Mouse (Mus musculus) hindbrain, embryonic 10.5 days (tissue): ENCODE results near the gene Elp1. TPM values are rescaled to one million over a fixed set of nuclear protein-coding genes. Genes with fewer than 3 reads are reported as not detected.

Experiments used
- DNase-seq: peaks from one replicate; pipeline ENCODE4 v3.0.0-alpha.2; 2017; ENCODE audit warnings: low spot score
- H3K27ac ChIP-seq: fragments of 300-500 bp; sonication (generic); 2 replicates; pipeline ENCODE4 v1.5.1; 2016; ENCODE audit warnings: mild to moderate bottlenecking, moderate library complexity
- H3K27me3 ChIP-seq: fragments of 300-500 bp; sonication (generic); 2 replicates; pipeline ENCODE4 v1.6.1; 2016; ENCODE audit warnings: mild to moderate bottlenecking; ENCODE audit not compliant: poor library complexity, insufficient read depth, severe bottlenecking
- H3K36me3 ChIP-seq: fragments of 300-500 bp; sonication (generic); 2 replicates; pipeline ENCODE4 v1.6.1; 2016; ENCODE audit warnings: mild to moderate bottlenecking, moderate library complexity
- H3K4me1 ChIP-seq: fragments of 300-500 bp; sonication (generic); replicated peaks from 2 replicates; pipeline ENCODE4 v1.6.1; 2016; ENCODE audit warnings: mild to moderate bottlenecking
- H3K4me3 ChIP-seq: fragments of 300-500 bp; sonication (generic); 2 replicates; pipeline ENCODE4 v1.5.1; 2016; ENCODE audit warnings: mild to moderate bottlenecking, moderate library complexity
- H3K9me3 ChIP-seq: fragments of 300-500 bp; sonication (generic); 2 replicates; pipeline ENCODE4 v1.6.1; 2016; ENCODE audit warnings: mild to moderate bottlenecking, moderate library complexity
- WGBS: fragments of 180-500 bp; shearing (Covaris S2); methylation state at CpG from one replicate; pipeline ENCODE4 v1.1.7; 2016; 5-methylcytosine and 5-hydroxymethylcytosine counted together
- polyA plus RNA-seq: library from polyadenylated mRNA; unstranded; fragments of >200 nt; fragmentation: Nextera tagmentation; extraction: Ambion mirVana; gene quantifications from 2 replicates; pipeline ENCODE4 v1.2.1, GENCODE M21; 2016

The Elp1 gene
- polyA plus RNA-seq, 1 experiment from 2014 or later, result 76.2 TPM

DNA sequence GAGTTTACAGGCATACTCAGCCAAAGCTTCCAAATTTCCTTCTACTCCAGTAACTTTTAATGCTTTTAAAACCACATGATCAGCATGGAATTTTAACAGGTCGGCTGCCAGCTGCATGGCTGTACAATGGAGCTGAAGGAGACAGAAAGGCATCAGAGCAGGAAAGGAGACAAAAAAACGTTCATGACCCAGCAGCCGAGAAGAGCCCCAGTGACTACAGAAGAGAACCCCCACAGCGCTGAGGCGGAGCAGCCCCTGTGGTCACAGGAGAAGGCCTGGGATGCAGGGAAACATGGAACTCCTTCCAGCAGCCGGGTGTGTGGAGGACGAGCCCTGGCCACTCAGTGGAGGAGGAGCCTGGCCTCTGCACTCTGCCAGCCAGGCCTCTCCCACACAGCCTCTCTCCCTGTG, 27.4 kb upstream of the Elp1 start:
- Histone ChIP-seq H3K4me1 (peaks cover 12% of the 10 kb centered on the region), H3K9me3 (no peaks in the 10 kb centered on the region), H3K27ac (peak overlapping the region; percentile 59; the same call in 1 of the 2 replicates), H3K36me3 (peaks cover 71% of the 10 kb centered on the region), H3K4me3 (no peak overlapping the region), H3K27me3 (no peaks in the 10 kb centered on the region)
- 64% methylated on average over 7 of the region's 7 CpGs for WGBS
- no peak for DNase-seq

DNA sequence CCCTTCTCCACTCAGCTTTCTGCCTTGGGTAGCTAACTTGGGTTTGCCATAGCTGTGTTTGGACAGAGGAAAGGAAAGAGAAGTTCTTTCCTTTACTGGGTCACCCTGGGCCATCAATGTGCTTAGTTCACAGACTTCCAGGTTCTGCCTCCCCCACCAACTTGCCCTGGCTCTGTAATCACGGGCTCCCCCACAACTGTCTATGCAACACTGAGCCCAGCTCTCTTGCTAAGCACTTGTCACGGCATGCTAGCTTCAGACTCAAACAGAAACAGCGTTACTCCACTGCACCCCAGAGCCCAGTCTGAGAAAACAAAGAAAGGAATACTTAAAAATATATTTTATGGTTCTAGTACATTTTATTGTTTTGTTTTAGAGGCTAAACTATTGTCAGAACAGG, 26.8 kb upstream of the Elp1 start:
- H3K27me3 ChIP-seq, result no peaks in the 10 kb centered on the region
- H3K4me1 ChIP-seq, result peaks cover 12% of the 10 kb centered on the region
- no peak overlapping the region for H3K27ac ChIP-seq
- DNase-seq, result no peak
- WGBS, result 89% methylated on average over 3 of the region's 3 CpGs
- H3K9me3 ChIP-seq, result no peaks in the 10 kb centered on the region
- H3K36me3 ChIP-seq, result peaks cover 71% of the 10 kb centered on the region
- H3K4me3 ChIP-seq, result no peak overlapping the region

DNA sequence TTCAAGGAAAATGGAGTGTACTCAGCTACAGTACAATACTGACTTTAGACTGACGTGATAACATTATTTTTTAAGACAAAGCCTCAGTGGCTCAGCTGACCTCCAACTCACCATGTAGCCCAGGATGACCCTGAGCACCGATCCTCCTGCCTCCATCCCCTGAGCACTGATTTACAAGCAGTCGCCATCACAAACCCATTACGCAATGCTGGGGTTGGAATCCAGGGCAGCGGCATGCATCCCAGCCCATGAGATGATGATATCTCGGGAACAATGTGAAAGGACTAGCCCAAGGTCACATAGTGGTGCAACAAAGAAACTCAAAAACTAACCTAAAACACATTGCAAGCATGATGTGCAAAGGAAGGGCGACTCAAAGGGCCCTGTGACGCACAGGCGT, 22.1 kb upstream of the Elp1 start:
- peaks cover 51% of the 10 kb centered on the region for H3K36me3 ChIP-seq
- 93% methylated on average over 9 of the region's 9 CpGs for WGBS

DNA sequence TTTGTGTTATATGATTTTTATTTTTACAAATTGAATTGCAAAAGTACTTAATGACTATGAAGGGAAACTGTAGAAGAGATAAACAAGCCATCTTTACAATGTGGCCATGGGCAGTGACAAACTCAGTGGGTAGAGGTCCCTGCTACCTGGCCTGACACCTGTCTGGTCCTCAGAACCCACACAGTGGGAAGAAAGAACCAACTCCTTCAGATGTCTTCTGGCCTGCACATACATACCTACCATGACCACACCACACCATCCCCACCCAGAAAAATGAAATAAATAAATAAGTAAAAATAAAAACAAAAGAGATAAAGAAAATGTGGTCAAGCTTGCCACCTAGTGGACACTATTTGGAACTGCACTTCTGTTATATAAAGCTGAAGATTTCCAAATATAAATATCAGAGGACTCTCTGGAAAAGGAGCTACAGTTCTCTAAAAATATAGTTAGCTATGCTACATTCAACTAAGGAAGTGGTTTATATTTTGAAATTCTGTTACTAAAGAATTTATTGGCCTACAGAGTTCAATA, 18.0 kb upstream of the Elp1 start:
- no peaks in the 10 kb centered on the region for H3K4me1 ChIP-seq
- no peak overlapping the region for H3K4me3 ChIP-seq
- H3K27ac ChIP-seq, result no peak overlapping the region
- no peaks in the 10 kb centered on the region for H3K27me3 ChIP-seq
- no peak for DNase-seq
- no peaks in the 10 kb centered on the region for H3K9me3 ChIP-seq
- H3K36me3 ChIP-seq, result peaks cover 37% of the 10 kb centered on the region

More for the DNA sequence above, 22.1 kb upstream of the Elp1 start:
- no peak overlapping the region for H3K27ac ChIP-seq
- no peaks in the 10 kb centered on the region for H3K27me3 ChIP-seq
- no peaks in the 10 kb centered on the region for H3K4me1 ChIP-seq
- no peak overlapping the region for H3K4me3 ChIP-seq
- no peak for DNase-seq
- no peaks in the 10 kb centered on the region for H3K9me3 ChIP-seq

DNA sequence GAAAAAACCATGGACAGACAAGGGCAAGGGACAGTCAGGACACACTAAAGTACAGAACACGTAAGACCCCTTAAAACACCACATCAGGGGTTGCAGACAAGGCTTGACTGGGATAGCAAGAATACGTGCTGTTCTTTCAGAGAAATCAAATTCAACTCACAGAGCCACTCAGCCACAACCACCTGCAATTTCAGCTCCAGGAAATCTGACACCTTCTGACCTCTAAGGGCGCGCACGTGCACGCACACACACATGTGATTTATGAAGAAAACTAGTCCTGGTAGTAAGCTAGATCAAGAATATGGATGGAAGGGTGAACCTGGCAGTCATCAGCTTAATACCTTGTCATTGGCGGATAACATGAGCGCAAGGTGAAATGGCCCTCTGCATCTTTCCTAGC, 13.0 kb upstream of the Elp1 start:
- 86% methylated on average over 8 of the region's 8 CpGs for WGBS
- H3K27me3 ChIP-seq, result no peaks in the 10 kb centered on the region
- H3K9me3 ChIP-seq, result no peaks in the 10 kb centered on the region
- no peak for DNase-seq
- H3K4me1 ChIP-seq, result no peaks in the 10 kb centered on the region; the same call in 1 of the 2 replicates
- no peak overlapping the region for H3K4me3 ChIP-seq
- H3K36me3 ChIP-seq, result peaks cover 35% of the 10 kb centered on the region
- H3K27ac ChIP-seq, result no peak overlapping the region

DNA sequence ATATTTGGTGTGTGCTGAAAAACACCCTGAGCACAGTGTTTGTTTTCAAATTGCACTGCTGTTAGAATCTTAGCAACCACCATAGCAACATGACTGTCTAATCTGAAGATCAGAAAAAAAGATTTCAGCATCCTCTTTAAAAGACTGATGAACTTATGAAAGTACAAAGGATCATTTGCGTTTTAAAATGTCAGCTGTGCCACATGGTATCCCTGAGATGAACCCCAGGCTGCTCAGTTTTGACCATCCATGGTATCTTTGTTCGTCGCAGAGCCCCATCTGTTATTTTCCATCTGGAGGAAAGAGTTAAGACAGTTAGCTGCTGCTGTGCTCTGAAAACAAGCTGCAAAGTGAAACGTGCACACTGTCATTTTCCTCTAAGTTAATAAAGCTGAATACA, 10.0 kb upstream of the Elp1 start:
- Histone ChIP-seq H3K27me3 (no peaks in the 10 kb centered on the region), H3K4me1 (no peaks in the 10 kb centered on the region; the same call in 1 of the 2 replicates), H3K4me3 (no peak overlapping the region), H3K27ac (no peak overlapping the region), H3K9me3 (no peaks in the 10 kb centered on the region), H3K36me3 (peaks cover 47% of the 10 kb centered on the region)
- whole genome bisulfite sequencing, result 89% methylated on average over 4 of the region's 4 CpGs
- DNase-seq, result no peak

DNA sequence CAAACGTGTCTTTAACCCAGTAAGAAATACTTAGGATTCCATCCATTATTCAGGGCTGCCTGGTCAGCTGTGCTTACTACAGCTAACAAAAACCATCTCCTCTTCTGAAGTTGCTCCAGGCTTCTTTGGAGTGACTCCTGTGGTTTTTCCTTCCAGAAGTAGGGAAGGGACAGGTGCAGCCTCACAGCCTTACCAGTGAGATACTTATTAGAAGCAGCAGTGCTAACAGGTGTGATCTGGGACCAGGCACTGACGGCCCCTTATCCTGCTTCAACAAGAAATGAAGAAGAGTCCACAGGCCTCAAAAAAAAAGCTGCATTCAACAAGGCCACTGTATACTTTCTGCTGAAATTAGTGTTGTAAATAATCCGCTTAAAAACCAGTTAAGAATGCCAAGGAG, 9.5 kb upstream of the Elp1 start:
- DNase-seq, result no peak
- Histone ChIP-seq H3K27me3 (no peaks in the 10 kb centered on the region), H3K4me1 (no peaks in the 10 kb centered on the region; the same call in 1 of the 2 replicates), H3K9me3 (no peaks in the 10 kb centered on the region), H3K36me3 (peaks cover 47% of the 10 kb centered on the region), H3K27ac (no peak overlapping the region), H3K4me3 (no peak overlapping the region)
- 70% methylated on average over 3 of the region's 3 CpGs for WGBS

DNA sequence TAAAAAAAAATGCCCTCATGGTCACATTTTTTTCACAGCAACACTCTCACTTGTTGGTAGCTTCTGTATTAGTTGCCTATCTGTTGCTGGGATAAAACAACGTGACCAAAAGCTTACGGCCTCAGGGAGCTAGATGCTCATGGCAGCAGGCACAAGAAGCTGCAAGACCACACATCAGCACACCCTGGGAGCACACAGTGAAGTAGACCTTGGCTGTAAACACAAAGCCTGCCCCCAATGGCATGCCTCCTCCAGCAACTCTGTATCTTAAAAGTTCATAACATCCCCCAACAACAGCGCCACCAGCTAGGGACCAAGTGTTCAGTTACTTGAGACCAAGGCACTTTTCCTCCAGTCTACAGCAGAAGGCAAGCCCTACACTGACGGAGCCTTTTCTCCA, 6.9 kb upstream of the Elp1 start:
- Histone ChIP-seq H3K4me1 (peaks cover 3% of the 10 kb centered on the region; the same call in 1 of the 2 replicates), H3K36me3 (peaks cover 63% of the 10 kb centered on the region), H3K9me3 (no peaks in the 10 kb centered on the region), H3K27me3 (no peaks in the 10 kb centered on the region), H3K4me3 (no peak overlapping the region), H3K27ac (no peak overlapping the region)
- WGBS, result 80% methylated on average over 4 of the region's 4 CpGs
- DNase-seq, result no peak

DNA sequence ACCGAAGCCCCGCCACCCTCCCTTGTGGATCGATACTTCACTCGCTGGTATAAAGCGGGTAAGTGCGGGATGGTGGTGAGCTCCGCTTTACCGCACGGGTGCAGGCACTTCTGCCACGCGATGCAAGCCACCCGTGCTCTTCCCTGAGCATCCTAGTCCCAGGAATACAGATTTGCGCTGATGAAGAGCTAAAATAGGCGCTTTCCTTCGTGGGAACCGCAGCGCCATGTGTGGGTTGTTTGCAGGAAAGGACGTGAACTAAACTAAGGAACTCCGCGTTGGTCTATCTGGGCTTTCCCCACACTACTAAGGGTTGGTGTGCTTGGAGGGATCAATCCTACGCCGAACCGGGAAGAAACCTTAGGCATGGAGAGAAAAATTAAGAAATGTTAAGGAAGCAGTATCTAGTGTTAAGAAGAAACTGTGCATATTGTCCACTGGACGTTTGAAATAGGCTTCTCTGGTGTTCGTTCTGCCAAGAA, 579 bp upstream of the Elp1 start:
- Histone ChIP-seq H3K27me3 (no peaks in the 10 kb centered on the region), H3K27ac (peak overlapping the region; percentile 95), H3K4me1 (peaks cover 31% of the 10 kb centered on the region), H3K4me3 (peak overlapping the region; percentile 99), H3K36me3 (peaks cover 67% of the 10 kb centered on the region), H3K9me3 (no peaks in the 10 kb centered on the region)
- no peak for DNase-seq
- WGBS, result 3% methylated on average over 25 of the region's 25 CpGs

DNA sequence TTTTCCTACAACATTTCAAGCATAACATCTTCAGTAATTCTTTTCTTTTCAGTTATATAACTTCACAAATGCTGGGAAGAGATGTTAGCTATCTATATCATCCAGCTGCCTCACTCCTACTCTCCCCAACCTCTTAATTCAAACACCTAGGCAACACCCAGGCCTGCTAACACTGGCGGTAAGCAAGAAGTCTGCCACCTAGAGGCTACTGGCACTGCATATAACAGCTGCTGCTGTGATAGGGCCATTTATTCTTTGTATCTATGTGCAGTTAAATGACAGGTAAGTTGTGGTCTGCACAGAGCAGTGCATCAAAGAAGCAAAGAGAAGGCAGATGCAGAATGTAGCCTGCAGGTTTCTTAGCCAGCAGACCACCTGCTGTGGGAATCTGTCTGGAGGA, 10.8 kb downstream of the Elp1 start:
- no peak overlapping the region for H3K4me3 ChIP-seq
- H3K9me3 ChIP-seq, result no peaks in the 10 kb centered on the region
- peaks cover 94% of the 10 kb centered on the region for H3K36me3 ChIP-seq
- WGBS, result 51% methylated on average over 1 of the region's 1 CpGs
- H3K27ac ChIP-seq, result no peak overlapping the region
- H3K4me1 ChIP-seq, result no peaks in the 10 kb centered on the region
- no peaks in the 10 kb centered on the region for H3K27me3 ChIP-seq
- no peak for DNase-seq

DNA sequence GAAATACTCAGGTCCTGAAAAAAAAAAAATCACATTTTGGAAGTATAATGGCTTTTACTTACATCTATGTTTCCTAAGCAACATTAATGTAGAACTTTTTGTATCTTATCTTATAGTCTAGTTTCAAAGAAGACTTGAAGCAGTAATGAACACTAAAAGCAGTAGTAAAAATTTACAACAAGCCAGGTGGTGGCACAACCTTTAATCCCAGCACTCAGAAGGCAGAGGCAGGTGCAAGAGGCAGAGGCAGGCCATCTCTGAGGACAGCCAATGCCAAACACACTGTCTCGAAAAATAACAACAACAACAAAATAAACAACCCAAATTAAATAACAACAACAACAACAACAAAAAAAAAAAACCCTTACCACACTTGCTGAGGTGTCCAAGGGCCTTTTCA, 31.1 kb downstream of the Elp1 start:
- H3K36me3 ChIP-seq, result peaks cover 100% of the 10 kb centered on the region
- H3K9me3 ChIP-seq, result no peaks in the 10 kb centered on the region
- no peak overlapping the region for H3K27ac ChIP-seq
- H3K4me1 ChIP-seq, result no peaks in the 10 kb centered on the region
- no peak for DNase-seq
- H3K4me3 ChIP-seq, result no peak overlapping the region
- no peaks in the 10 kb centered on the region for H3K27me3 ChIP-seq
- 81% methylated on average over 1 of the region's 1 CpGs for WGBS

DNA sequence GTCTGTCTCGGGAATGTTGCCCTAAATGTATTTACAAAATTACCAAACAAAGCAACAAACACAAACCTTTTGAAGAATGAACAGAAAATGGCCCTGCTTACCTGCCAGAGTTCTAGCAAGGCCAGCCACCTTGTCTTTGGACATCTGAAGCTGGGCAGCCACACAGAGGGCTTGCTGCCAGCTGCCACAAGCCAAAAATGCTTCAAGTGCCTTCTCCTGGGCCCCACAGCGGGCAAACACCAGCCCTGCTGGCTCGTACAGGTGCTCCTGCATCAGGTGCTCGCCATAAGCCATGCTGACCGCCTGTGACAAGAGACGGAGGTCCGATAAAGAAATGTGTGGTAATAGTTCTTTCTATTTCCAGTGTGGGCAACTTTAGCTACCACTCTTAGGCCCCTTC, 33.2 kb downstream of the Elp1 start:
- Histone ChIP-seq H3K4me3 (no peak overlapping the region), H3K9me3 (no peaks in the 10 kb centered on the region), H3K27ac (no peak overlapping the region), H3K27me3 (no peaks in the 10 kb centered on the region), H3K4me1 (no peaks in the 10 kb centered on the region), H3K36me3 (peaks cover 100% of the 10 kb centered on the region)
- DNase-seq, result no peak
- 93% methylated on average over 7 of the region's 7 CpGs for WGBS

DNA sequence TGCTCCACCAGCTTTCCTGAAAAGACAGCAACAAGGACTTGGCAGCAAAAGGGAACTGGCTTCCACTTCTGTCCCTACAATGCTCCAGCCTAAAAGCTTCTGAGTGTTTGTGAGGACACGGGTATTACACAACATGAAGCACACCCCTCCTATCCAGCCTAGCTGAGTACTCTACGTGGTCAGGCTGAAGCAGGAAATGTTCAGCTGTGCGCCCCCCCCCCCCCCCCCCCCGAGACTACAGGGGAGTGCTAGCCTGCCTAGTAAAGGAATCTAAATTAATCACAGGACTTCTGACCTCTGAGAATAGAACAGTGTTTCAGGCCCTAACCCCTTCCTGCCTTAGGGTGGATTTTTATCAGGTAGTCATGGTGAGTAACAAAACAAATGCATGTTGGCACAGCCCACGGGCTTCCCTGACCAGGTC, 34.3 kb downstream of the Elp1 start:
- Histone ChIP-seq H3K9me3 (no peaks in the 10 kb centered on the region), H3K4me1 (no peaks in the 10 kb centered on the region), H3K27me3 (no peaks in the 10 kb centered on the region), H3K36me3 (peaks cover 100% of the 10 kb centered on the region), H3K27ac (no peak overlapping the region), H3K4me3 (no peak overlapping the region)
- WGBS, result 78% methylated on average over 5 of the region's 5 CpGs
- DNase-seq, result no peak

DNA sequence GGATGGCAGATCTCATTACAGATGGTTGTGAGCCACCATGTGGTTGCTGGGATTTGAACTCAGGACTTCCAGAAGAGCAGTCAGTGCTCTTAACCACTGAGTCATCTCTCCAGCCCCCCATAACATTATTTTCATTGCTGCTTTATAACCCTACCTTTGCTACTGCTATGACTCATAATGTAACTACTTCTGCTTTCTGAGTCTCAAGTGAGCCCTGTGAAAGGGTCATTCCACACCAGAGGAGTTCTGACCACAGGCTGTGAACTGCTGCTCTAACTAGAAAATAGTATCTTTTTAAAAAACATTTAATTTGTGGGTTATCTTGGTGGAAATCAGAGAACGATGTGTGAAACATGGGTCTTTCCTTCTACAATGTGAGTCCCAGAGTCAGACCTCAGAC, 44.4 kb downstream of the Elp1 start:
- no peak for DNase-seq
- Histone ChIP-seq H3K4me3 (no peak overlapping the region), H3K9me3 (no peaks in the 10 kb centered on the region), H3K27ac (no peak overlapping the region), H3K27me3 (no peaks in the 10 kb centered on the region), H3K4me1 (no peaks in the 10 kb centered on the region), H3K36me3 (peaks cover 100% of the 10 kb centered on the region)
- 93% methylated on average over 1 of the region's 1 CpGs for WGBS
